Mouse (Mus musculus) cerebellum, adult 2 months (tissue): ENCODE measurements around the gene Flot2.

ENCODE experiments used
- CTCF ChIP-seq: fragments of 200-500 bp; IDR thresholded peaks from 2 replicates; pipeline ENCODE4 v1.5.1; 2011; ENCODE audit warnings: low read depth, mild to moderate bottlenecking, control low read depth, low read length, moderate library complexity, borderline replicate concordance; ENCODE audit not compliant: insufficient read depth
- POLR2A ChIP-seq: fragments of 200-500 bp; IDR thresholded peaks from 2 replicates; pipeline ENCODE4 v1.6.1; 2011; ENCODE audit warnings: low read length, control low read depth, borderline replicate concordance; ENCODE audit not compliant: insufficient read depth

- TF ChIP-seq POLR2A (no peak), CTCF (no peak)
Measured at GRCm38 (mm10) chr11:78097077-78097476, 59.3 kb downstream of the Flot2 start.
